Mouse (Mus musculus) MEL (cell line): Measurements from ENCODE around the gene Gfod1.

Experiments used
- BHLHE40 ChIP-seq: IDR thresholded peaks from 2 replicates; pipeline ENCODE4 v1.6.1; 2012; ENCODE audit warnings: low read depth, mild to moderate bottlenecking, inconsistent platforms, low read length, improper control_type of control experiment, borderline replicate concordance
- CTCF ChIP-seq, 3 experiments: IDR thresholded peaks in 2 of 3; conservative IDR thresholded peaks in 1 of 3; 2 replicates each; pipeline ENCODE4 v1.5.1; 2011 to 2012; ENCODE audit warnings: low read length in 3 of 3, low read depth in 2 of 3, mild to moderate bottlenecking in 2 of 3, improper control_type of control experiment in 1 of 3, inconsistent platforms in 1 of 3, mixed read lengths in 1 of 3, moderate library complexity in 1 of 3; ENCODE audit not compliant: control insufficient read depth in 1 of 3, insufficient read depth in 1 of 3, poor library complexity in 1 of 3, severe bottlenecking in 1 of 3
- E2F4 ChIP-seq: IDR thresholded peaks from 2 replicates; pipeline ENCODE4 v1.6.1; 2011; ENCODE audit warnings: low read depth, low read length, improper control_type of control experiment, borderline replicate concordance
- POLR2A ChIP-seq, 2 experiments: IDR thresholded peaks; 2 replicates each; pipeline ENCODE4 v1.6.1; 2011 to 2012; ENCODE audit warnings: low read length in 2 of 2, mild to moderate bottlenecking in 2 of 2, control low read depth in 1 of 2, improper control_type of control experiment in 1 of 2, low read depth in 1 of 2, moderate library complexity in 1 of 2; ENCODE audit not compliant: control insufficient read depth in 1 of 2, insufficient read depth in 1 of 2, poor library complexity in 1 of 2
- SMC3 ChIP-seq: IDR thresholded peaks from 2 replicates; pipeline ENCODE4 v1.6.1; 2011; ENCODE audit warnings: low read depth, low read length, improper control_type of control experiment
- TAL1 ChIP-seq: IDR thresholded peaks from 2 replicates; pipeline ENCODE4 v1.6.1; 2012; ENCODE audit warnings: mild to moderate bottlenecking, inconsistent platforms, low read length, moderate library complexity, mixed read lengths
- USF2 ChIP-seq, 2 experiments: IDR thresholded peaks; 2 replicates each; pipeline ENCODE4 v1.6.1; 2011 to 2012; ENCODE audit warnings: improper control_type of control experiment in 2 of 2, low read length in 2 of 2, borderline replicate concordance in 1 of 2, inconsistent platforms in 1 of 2, low read depth in 1 of 2, mild to moderate bottlenecking in 1 of 2; ENCODE audit not compliant: insufficient read depth in 1 of 2

GRCm38 (mm10) chr13:43262114-43262739, 41.7 kb downstream of the Gfod1 start:
- TF ChIP-seq CTCF (IDR thresholded peaks at IDR 0.05 in 2 of 3, conservative IDR thresholded peaks at IDR 0.05 in 1 of 3; ENCODE audit: control insufficient read depth in 1 of 3, insufficient read depth in 1 of 3, low read depth in 2 of 3, low read length in 3 of 3, poor library complexity in 1 of 3, severe bottlenecking in 1 of 3) (no peak), POLR2A (IDR thresholded peaks at IDR 0.05; ENCODE audit: control insufficient read depth in 1 of 2, insufficient read depth in 1 of 2, low read depth in 1 of 2, low read length in 2 of 2, poor library complexity in 1 of 2) (no peak), E2F4 (no peak), TAL1 (no peak), BHLHE40 (no peak), USF2 (IDR thresholded peaks at IDR 0.05; ENCODE audit: borderline replicate concordance in 1 of 2, insufficient read depth in 1 of 2, low read depth in 1 of 2, low read length in 2 of 2) (no peak), SMC3 (no peak)
